Mouse (Mus musculus) ES-Bruce4 (cell line): ENCODE data around the gene Ipo4. TPM values are rescaled to one million over a fixed set of nuclear protein-coding genes. Genes with fewer than 3 reads are reported as not detected.

Source experiments
- H3K27ac ChIP-seq: 2 replicates; pipeline ENCODE4 v1.5.1; 2012; ENCODE audit warnings: low read length, inconsistent platforms; ENCODE audit not compliant: insufficient read depth
- H3K27me3 ChIP-seq: 2 replicates; pipeline ENCODE4 v1.6.1; 2012; ENCODE audit warnings: mild to moderate bottlenecking, low read length, inconsistent platforms; ENCODE audit not compliant: control insufficient read depth, poor library complexity, insufficient read depth, severe bottlenecking
- H3K36me3 ChIP-seq: 2 replicates; pipeline ENCODE4 v1.6.1; 2012; ENCODE audit warnings: inconsistent platforms, mild to moderate bottlenecking, low read length, moderate library complexity; ENCODE audit not compliant: control insufficient read depth, poor library complexity, insufficient read depth, severe bottlenecking
- H3K4me1 ChIP-seq: one replicate; pipeline ENCODE4 v1.8.1; 2011; ENCODE audit warnings: low read length; ENCODE audit not compliant: control insufficient read depth, insufficient read depth
- H3K4me3 ChIP-seq: 2 replicates; pipeline ENCODE4 v1.5.1; 2011; ENCODE audit warnings: low read depth, mild to moderate bottlenecking, low read length
- H3K9ac ChIP-seq: 2 replicates; pipeline ENCODE4 v1.6.1; 2012; ENCODE audit warnings: low read depth, mild to moderate bottlenecking, inconsistent platforms; ENCODE audit not compliant: poor library complexity, severe bottlenecking
- H3K9me3 ChIP-seq: replicated peaks from 2 replicates; pipeline ENCODE4 v1.6.1; 2012; ENCODE audit warnings: mild to moderate bottlenecking, low read length, inconsistent platforms; ENCODE audit not compliant: control insufficient read depth, poor library complexity, insufficient read depth, severe bottlenecking
- CTCF ChIP-seq: IDR thresholded peaks from one replicate; pipeline ENCODE4 v1.8.1; 2011; ENCODE audit warnings: low read depth, low read length
- EP300 ChIP-seq: IDR thresholded peaks from 2 replicates; pipeline ENCODE4 v1.6.1; 2011; ENCODE audit warnings: low read depth, low read length; ENCODE audit not compliant: insufficient read depth
- POLR2A ChIP-seq: IDR thresholded peaks from one replicate; pipeline ENCODE4 v1.8.1; 2011; ENCODE audit warnings: low read length; ENCODE audit not compliant: insufficient read depth
- polyA plus RNA-seq: library from polyadenylated mRNA; stranded (reverse); fragments of >200 nt; gene quantifications from 2 replicates; pipeline ENCODE4 v1.2.4, GENCODE M21; 2011; ENCODE audit warnings: low read depth; ENCODE audit not compliant: missing spikeins, insufficient read depth, insufficient read length

Gene Ipo4
- polyA plus RNA-seq, 1 experiment = 88.5 TPM

DNA sequence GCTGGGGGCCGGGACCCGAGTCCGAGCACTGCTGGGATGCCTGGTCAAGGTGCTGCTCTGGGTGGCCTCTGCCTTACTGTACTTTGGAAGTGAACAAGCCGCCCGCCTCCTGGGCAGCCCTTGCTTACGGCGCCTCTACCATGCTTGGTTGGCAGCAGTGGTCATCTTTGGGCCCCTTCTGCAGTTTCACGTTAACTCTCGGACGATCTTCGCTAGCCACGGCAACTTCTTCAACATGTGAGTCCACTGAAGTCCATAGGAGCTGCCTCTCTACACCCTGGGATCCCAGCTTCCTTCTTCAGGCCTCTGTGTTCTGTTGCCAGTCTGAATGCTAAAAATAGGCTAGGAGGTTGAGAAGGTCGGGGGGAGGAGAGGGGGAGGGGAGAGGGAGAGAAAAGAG, 60.0 kb downstream of the Ipo4 start:
- H3K4me3 ChIP-seq = 0 out of 2 replicates have a peak overlapping the region, but pooled peaks have one; percentile 1
- TF ChIP-seq POLR2A = no peak
- TF ChIP-seq CTCF = no peak
- TF ChIP-seq EP300 = no peak
- H3K9ac ChIP-seq = peak overlapping the region; percentile 46
- peaks cover 11% of the 10 kb centered on the region for H3K4me1 ChIP-seq
- no peaks in the 10 kb centered on the region for H3K27me3 ChIP-seq
- no peak overlapping the region for H3K27ac ChIP-seq
- peaks cover 2% of the 10 kb centered on the region for H3K36me3 ChIP-seq
- no peaks in the 10 kb centered on the region for H3K9me3 ChIP-seq

Other genes with a start within 250 kb of the Ipo4 start
- gene Dhrs4, start 157.2 kb downstream of the Ipo4 start, polyA plus RNA-seq = 24.8 and 29.6 TPM in 2 replicates
- gene Carmil3, start 145.3 kb downstream of the Ipo4 start, polyA plus RNA-seq = 7.5 and 9.9 TPM in 2 replicates
- gene Cpne6, start 125.5 kb downstream of the Ipo4 start, polyA plus RNA-seq = not detected in 2 replicates
- gene Nrl, start 111.0 kb downstream of the Ipo4 start, polyA plus RNA-seq = not detected in 2 replicates
- 18.0 and 21.2 TPM in 2 replicates for gene Pck2, start 95.7 kb downstream of the Ipo4 start, polyA plus RNA-seq
- 25.6 and 34.7 TPM in 2 replicates for gene Dcaf11, start 76.0 kb downstream of the Ipo4 start, polyA plus RNA-seq
- not detected in 2 replicates for gene A730061H03Rik, start 75.6 kb downstream of the Ipo4 start, polyA plus RNA-seq
- 1.5 TPM in 1 of 2 replicates, not detected in the other for gene Fitm1, start 60.3 kb downstream of the Ipo4 start, polyA plus RNA-seq
- 188 and 199 TPM in 2 replicates for gene Psme1, start 57.8 kb downstream of the Ipo4 start, polyA plus RNA-seq
- 5.3 and 6.1 TPM in 2 replicates for gene Emc9, start 50.7 kb downstream of the Ipo4 start, polyA plus RNA-seq
- gene Psme2, start 44.8 kb downstream of the Ipo4 start, polyA plus RNA-seq = 195 and 200 TPM in 2 replicates
- gene Rnf31, start 44.2 kb downstream of the Ipo4 start, polyA plus RNA-seq = 31.6 and 39.1 TPM in 2 replicates
- gene Irf9, start 32.4 kb downstream of the Ipo4 start, polyA plus RNA-seq = 9.6 and 10.9 TPM in 2 replicates
- gene Rec8, start 17.9 kb downstream of the Ipo4 start, polyA plus RNA-seq = 16.4 and 20.6 TPM in 2 replicates
- gene Gm49378, start 1.9 kb upstream of the Ipo4 start, polyA plus RNA-seq = 9.8 and 14.1 TPM in 2 replicates
- gene Tm9sf1, start 7.8 kb upstream of the Ipo4 start, polyA plus RNA-seq = 22.7 and 25.1 TPM in 2 replicates
- gene Tssk4, start 14.2 kb upstream of the Ipo4 start, polyA plus RNA-seq = not detected in 2 replicates
- 33.2 and 36.0 TPM in 2 replicates for gene Mdp1, start 24.6 kb upstream of the Ipo4 start, polyA plus RNA-seq
- 22.2 and 26.7 TPM in 2 replicates for gene Gmpr2, start 36.0 kb upstream of the Ipo4 start, polyA plus RNA-seq
- gene Nedd8, start 36.2 kb upstream of the Ipo4 start, polyA plus RNA-seq = 229 and 241 TPM in 2 replicates
- gene Tinf2, start 45.9 kb upstream of the Ipo4 start, polyA plus RNA-seq = 50.9 and 63.6 TPM in 2 replicates
- 24.3 and 26.9 TPM in 2 replicates for gene Tgm1, start 78.0 kb upstream of the Ipo4 start, polyA plus RNA-seq
- 39.6 and 42.5 TPM in 2 replicates for gene Rabggta, start 86.3 kb upstream of the Ipo4 start, polyA plus RNA-seq
- gene Dhrs1, start 109.7 kb upstream of the Ipo4 start, polyA plus RNA-seq = 34.7 and 38.9 TPM in 2 replicates
- gene Nop9, start 109.7 kb upstream of the Ipo4 start, polyA plus RNA-seq = 56.2 and 59.8 TPM in 2 replicates
- gene Cideb, start 122.5 kb upstream of the Ipo4 start, polyA plus RNA-seq = not detected in 2 replicates
- 5.3 and 6.8 TPM in 2 replicates for gene Ltb4r2, start 125.5 kb upstream of the Ipo4 start, polyA plus RNA-seq
- gene Ltb4r1, start 130.0 kb upstream of the Ipo4 start, polyA plus RNA-seq = 2.6 and 3.0 TPM in 2 replicates
- gene Adcy4, start 148.1 kb upstream of the Ipo4 start, polyA plus RNA-seq = 0.30 and 1.2 TPM in 2 replicates
- gene Ripk3, start 152.9 kb upstream of the Ipo4 start, polyA plus RNA-seq = 11.0 and 16.4 TPM in 2 replicates
- gene Nfatc4, start 187.2 kb upstream of the Ipo4 start, polyA plus RNA-seq = 57.0 and 57.7 TPM in 2 replicates
- gene Nynrin, start 218.1 kb upstream of the Ipo4 start, polyA plus RNA-seq = 21.5 and 24.6 TPM in 2 replicates
- 0.21 and 0.27 TPM in 2 replicates for gene Cbln3, start 248.4 kb upstream of the Ipo4 start, polyA plus RNA-seq
- gene Khnyn, start 249.0 kb upstream of the Ipo4 start, polyA plus RNA-seq = 29.8 and 30.9 TPM in 2 replicates